Mouse (Mus musculus) cerebellum, adult 18-20 months (tissue): Measurements from ENCODE around the gene Rarres2.

Experiments
- DNase-seq, 2 experiments: peaks; one replicate each; pipeline ENCODE4 v3.0.0; 2021

Gene Rarres2

GRCm38 (mm10) chr6:48578736-48579135 is 6.1 kb upstream of the Rarres2 start:
- DNase-seq, result no peak

- DNase-seq, result no peak
Measured at GRCm38 (mm10) chr6:48573981-48574380, 1.4 kb upstream of the Rarres2 start.

DNA sequence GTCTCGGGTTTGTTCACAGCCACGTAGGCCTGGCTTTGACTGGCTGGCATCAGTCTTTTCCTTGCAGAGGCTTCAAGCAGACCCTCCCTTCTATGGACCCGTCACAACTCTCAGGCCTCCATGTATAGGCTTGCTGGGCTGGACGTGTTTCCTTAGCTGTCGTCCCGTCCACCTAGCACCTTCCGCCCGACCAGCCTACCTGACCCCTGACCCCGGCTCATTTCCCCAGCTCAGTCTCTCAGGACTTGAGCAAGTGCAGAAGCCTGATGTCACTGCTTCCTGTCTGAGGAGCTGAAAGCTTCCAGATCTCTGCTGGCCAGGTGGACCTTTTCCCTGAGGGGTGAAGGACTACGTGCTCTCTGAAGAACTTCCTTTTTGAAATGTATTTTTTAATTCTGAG is 691 bp upstream of the Rarres2 start:
- no peak for DNase-seq

DNA sequence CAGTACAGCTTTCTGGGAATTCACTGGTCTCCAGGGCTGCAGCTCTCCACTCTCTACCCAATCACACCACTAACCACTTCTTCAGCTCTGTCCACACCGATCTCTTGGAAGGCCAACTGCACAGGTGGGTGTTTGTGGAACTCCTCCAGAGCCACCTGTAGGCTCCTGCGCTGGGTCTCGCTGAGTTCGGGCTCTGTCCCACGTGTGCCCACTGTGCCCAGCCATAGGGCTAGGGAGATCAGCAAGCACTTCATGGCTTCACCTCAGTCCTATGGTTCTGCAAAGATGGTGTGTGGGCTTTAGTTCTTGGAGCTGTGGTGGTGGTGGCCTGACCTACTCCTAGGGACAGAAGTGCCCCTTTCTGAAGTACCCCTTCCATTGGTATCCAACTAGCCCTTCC is 575 bp downstream of the Rarres2 start:
- no peak for DNase-seq

DNA sequence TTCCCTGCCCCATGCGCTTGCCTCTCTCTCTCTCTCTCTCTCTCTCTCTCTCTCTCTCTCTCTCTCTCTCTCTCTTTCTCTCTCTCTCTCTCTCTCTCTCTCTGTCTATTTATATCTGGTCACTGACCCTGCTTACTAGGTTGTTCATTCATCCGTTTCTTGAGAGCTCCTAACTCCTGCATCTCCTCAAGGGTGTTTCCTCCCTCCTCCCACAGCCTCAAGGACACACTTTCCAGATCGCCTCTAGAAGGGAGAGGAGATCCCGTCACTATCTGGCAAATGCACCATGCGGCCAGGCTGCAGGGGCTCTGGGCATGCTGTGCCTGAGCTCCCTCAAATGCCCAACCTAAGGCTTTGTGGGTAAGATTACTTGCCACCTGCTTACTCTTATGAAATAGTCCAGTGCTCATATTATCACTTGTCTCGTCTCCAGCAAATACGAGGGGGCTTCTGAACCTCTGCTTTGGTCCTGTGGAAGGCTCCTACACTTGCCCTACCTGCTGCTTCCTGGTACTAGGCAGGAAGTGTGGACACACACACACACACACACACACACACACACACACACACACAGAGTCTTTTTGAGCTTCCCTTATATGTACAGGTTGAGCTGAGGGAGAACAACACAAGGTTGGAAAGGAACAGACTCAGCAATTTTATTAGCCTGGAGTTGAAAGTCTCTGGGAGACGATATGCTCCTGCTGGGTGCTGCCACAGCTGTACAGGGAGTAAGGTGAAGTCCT is 3.4 kb downstream of the Rarres2 start:
- peak; percentile 30 to 33 for DNase-seq

DNA sequence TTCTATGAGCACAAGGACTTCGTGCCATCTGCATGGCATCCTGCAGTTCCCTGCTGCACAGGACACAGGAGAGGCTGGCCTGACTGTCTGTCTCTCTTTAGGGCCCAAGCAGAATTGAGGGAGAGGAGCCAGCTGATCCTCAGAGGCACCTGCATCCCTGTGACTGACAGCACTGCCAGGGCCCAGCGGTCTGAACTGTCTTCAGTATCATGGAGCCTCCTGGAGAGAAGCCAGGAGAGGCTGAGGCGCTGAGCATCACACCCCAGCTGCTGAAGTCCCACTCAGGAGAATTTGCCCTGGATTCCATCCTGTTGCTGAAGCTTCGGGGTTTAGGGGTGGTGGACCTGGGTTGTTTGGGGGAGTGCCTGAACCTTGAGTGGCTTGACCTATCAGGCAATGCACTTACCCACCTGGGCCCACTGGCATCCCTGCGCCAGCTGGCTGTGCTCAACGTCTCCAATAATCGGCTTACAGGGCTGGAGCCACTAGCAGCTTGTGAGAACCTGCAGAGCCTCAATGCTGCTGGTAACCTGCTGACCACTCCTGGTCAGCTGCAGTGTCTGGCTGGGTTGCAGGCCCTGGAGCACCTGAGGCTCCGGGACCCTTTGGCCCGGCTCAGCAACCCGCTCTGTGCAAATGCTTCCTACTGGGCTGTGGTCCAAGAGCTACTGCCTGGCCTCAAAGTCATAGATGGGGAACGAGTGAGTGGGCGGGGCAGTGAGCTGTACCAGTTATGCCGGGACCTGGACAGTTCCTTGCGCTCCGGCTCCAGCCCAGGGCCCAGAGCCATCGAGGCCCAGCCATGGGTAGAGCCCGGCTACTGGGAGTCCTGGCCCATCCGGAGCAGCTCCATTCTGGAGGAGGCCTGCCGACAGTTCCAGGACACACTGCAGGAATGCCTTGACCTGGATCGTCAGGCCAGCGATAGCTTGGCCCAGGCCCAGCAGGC is 4.3 kb downstream of the Rarres2 start:
- DNase-seq, result peak; percentile 53 to 62

DNA sequence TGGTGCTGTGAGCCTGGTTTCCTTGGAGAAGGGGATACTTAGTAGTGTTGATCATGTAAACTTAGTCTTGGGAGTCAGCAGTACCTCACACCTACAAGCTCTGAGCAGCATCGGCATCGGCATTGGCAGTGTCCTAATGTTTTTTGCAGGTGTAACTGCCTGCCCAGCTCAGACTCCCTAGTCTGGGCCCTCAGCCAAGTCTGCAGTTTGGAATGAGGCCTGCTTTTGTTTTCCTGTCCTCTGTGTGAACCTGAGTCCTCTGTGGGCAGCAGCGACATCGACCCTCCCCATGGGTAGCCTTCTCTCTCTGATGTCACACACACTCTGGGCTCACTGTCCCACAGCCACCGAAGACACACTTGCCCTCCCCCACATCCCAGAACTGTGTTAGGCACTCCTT is 6.3 kb downstream of the Rarres2 start:
- peak; percentile 57 to 62 for DNase-seq

DNA sequence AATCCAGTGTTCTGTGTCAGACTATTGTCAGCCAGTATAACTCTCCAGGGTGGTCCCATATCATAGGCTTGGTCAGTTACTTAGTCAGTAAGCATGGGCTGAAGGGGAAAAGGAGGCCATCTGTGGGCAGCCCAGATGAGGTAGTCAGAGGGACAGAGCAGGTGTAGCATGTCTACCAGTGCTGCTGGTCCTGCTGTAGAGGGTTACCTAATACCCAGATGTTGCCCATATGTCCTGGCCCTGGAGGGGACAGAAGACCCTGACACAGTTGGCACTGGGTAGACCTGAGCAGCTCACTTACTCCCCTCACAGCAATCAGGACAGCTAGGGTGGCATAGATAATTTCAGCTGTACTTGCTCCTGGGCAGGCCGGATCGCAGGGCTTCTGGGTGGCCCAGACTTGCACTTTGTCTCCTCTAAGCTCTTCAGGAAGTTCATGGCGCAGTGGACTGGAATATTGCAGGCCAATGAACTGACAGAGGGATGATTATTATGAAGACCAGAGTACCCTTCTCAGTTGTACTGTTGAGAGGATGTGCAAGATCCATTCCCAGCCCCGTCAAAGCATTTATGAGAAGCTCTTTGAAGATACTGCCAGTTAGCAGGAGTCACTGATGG is 6.8 kb downstream of the Rarres2 start:
- peak in 1 of 2 experiments; percentile 6 for DNase-seq

- DNase-seq, result no peak
Measured at GRCm38 (mm10) chr6:48555956-48556355, 16.6 kb downstream of the Rarres2 start.

GRCm38 (mm10) chr6:48555104-48555890 is 17.3 kb downstream of the Rarres2 start:
- peak; percentile 68 to 83 for DNase-seq

GRCm38 (mm10) chr6:48554280-48555103 is 18.1 kb downstream of the Rarres2 start, which contains the start of gene Lrrc61:
Gene Lrrc61 (plus strand): TSS chr6:48554796.
- peak; percentile 97 to 98 for DNase-seq

DNA sequence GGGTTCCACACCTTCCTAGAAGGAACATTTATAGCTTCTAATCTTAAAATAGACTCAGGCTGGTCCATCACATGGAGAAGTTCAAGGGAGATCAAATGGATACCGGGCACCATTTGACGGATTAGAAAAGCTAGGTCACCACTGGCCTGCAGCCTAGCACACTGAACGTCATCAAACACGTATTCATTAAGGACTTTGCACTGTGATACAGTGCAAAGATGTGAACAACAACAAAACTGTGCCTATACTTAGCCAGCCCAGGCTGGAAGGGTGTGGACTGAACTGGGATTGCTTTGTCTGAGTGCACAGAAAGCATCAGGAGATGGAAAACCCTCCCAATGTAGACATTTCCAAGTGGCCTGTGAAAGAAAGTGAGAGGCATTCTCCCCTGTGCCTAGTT is 18.8 kb downstream of the Rarres2 start:
- no peak for DNase-seq

GRCm38 (mm10) chr6:48552918-48553317 is 19.7 kb downstream of the Rarres2 start:
- DNase-seq, result no peak

DNA sequence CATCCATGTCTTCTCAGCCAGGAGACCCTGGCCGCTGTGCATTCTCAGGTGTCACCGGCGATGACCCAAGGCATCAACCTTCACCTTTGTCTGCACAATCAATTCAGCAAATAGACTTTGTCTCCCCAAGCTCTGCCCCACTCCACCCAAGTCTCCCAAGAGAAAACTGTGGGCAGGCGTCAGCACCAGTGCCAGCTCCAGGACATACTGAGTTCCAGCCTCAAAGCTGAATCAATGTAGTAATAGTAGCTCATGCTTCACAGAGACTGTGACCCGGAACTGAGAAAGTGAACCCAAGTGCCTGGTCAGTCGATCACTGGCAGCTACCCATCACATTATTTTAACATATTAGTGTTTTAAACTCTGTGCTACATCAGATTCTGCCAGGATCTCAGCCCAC is 24.3 kb downstream of the Rarres2 start:
- DNase-seq, result no peak

GRCm38 (mm10) chr6:48546858-48547257 is 25.7 kb downstream of the Rarres2 start:
- DNase-seq, result no peak

DNA sequence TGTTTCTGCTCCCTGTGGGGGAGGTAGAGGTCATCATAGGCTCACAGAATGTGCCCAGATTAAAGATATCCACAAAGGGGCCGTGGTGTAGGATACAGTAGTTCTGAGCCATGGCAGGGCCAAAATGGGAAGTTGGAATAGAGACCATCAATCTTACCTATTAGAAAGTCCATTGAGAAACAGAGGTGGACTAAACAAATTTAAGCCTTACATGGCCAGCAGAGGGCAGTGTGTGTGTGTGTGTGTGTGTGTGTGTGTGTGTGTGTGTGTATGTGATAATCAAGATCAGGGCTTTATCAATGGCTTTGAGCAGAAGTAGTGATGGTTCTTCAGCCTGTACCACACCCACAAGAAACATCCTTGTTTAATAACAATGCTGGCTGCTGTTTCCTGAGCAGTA is 26.3 kb downstream of the Rarres2 start:
- peak in 1 of 2 experiments; percentile 54 for DNase-seq

GRCm38 (mm10) chr6:48545251-48545650 is 27.3 kb downstream of the Rarres2 start:
- DNase-seq, result no peak

DNA sequence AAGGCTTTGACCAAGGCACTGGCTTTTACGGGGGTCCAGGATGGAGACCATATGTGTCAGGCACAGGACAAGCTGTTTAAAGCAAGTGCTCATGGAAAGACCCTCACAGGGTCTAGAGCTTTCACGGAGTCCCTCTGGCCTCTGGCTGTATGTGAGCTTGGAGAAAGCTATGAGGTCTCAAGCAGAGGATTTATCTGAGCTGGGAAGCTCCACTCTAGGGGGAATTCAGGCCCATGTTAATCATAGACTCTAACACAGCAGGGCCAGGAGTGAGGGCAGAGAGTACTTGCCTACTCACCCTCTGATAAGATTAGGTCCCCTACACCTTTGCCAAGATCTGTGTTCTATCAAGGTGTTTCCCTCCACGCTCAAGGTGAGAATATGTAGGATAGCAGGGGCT is 30.0 kb downstream of the Rarres2 start:
- no peak for DNase-seq

- DNase-seq, result no peak
Measured at GRCm38 (mm10) chr6:48541560-48542450, 30.8 kb downstream of the Rarres2 start.

GRCm38 (mm10) chr6:48540721-48541120 is 31.9 kb downstream of the Rarres2 start:
- no peak for DNase-seq

GRCm38 (mm10) chr6:48539860-48540259 is 32.7 kb downstream of the Rarres2 start:
- DNase-seq, result no peak
